Mouse (Mus musculus) brain, embryonic 18.5 days (tissue): ENCODE data around the gene Pax5.

Source experiments
- DNase-seq: peaks from one replicate; pipeline ENCODE4 v3.0.0-alpha.2; 2012; ENCODE audit warnings: low read depth, low spot score

Pax5 gene

GRCm38 (mm10) chr4:44668172-44668571, 42.1 kb downstream of the Pax5 start:
- no peak for DNase-seq

GRCm38 (mm10) chr4:44667369-44667768, 42.9 kb downstream of the Pax5 start:
- DNase-seq, result no peak

GRCm38 (mm10) chr4:44664767-44665056, 45.6 kb downstream of the Pax5 start:
- DNase-seq, result no peak

GRCm38 (mm10) chr4:44664004-44664766, 46.1 kb downstream of the Pax5 start:
- DNase-seq, result no peak

GRCm38 (mm10) chr4:44663489-44663888, 46.8 kb downstream of the Pax5 start:
- DNase-seq, result no peak

- no peak for DNase-seq
These were observed 65.1 kb downstream of the Pax5 start for GRCm38 (mm10) chr4:44645181-44645580.

- DNase-seq, result no peak
These were observed 68.3 kb downstream of the Pax5 start for GRCm38 (mm10) chr4:44641831-44642587.

GRCm38 (mm10) chr4:44635618-44636017, 74.7 kb downstream of the Pax5 start:
- DNase-seq, result no peak

- DNase-seq, result no peak
These were observed 76.4 kb downstream of the Pax5 start for GRCm38 (mm10) chr4:44633694-44634524.

- DNase-seq, result no peak
These were observed 80.2 kb downstream of the Pax5 start for GRCm38 (mm10) chr4:44630059-44630458.

- DNase-seq, result no peak
These were observed 82.4 kb downstream of the Pax5 start for GRCm38 (mm10) chr4:44627890-44628289.

GRCm38 (mm10) chr4:44625108-44625424, 85.2 kb downstream of the Pax5 start:
- DNase-seq, result no peak

- DNase-seq, result no peak
These were observed 85.8 kb downstream of the Pax5 start for GRCm38 (mm10) chr4:44624232-44625107.

GRCm38 (mm10) chr4:44623435-44623727, 86.9 kb downstream of the Pax5 start:
- no peak for DNase-seq

GRCm38 (mm10) chr4:44622682-44623434, 87.4 kb downstream of the Pax5 start:
- no peak for DNase-seq

GRCm38 (mm10) chr4:44620241-44620640, 90.0 kb downstream of the Pax5 start:
- DNase-seq, result no peak

- no peak for DNase-seq
These were observed 96.1 kb downstream of the Pax5 start for GRCm38 (mm10) chr4:44614066-44614667.

- DNase-seq, result no peak
These were observed 97.9 kb downstream of the Pax5 start for GRCm38 (mm10) chr4:44612392-44612791.

- no peak for DNase-seq
These were observed 104.8 kb downstream of the Pax5 start for GRCm38 (mm10) chr4:44605453-44605852.

- DNase-seq, result no peak
These were observed 108.0 kb downstream of the Pax5 start for GRCm38 (mm10) chr4:44602257-44602801.
